Mouse (Mus musculus): Measurements from ENCODE around the gene Tbc1d9b. TPM values are rescaled to one million over a fixed set of nuclear protein-coding genes. Genes with fewer than 3 reads are reported as not detected.

The Tbc1d9b gene
- polyA plus RNA-seq, 1 experiment from 2014 or later = 16.7 TPM

DNA sequence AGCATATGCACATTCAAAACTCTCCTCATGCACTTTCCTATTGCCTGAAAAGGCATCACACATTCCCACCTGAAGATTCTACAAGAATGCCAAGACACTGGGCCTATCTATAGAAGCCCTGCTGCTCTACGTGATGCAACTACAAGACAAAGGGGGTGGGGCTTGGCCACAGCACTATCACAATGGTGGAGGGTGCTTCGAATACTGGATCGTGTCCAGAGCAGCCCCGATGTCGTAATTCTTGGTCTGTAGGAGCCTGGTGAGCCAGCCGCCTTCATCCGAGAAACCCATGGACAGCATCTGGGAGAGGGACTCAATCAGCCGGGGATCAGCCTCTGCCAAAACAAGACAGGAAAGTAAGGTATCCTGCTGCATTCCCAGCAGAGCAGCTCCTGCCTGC lies 69.4 kb downstream of the Tbc1d9b start:
- no peak overlapping the region for H3K27ac ChIP-seq (ENCODE audit: low read depth, low read length)
- no peaks in the 10 kb centered on the region for H3K4me1 ChIP-seq (replicated peaks; ENCODE audit: control insufficient read depth, insufficient read depth, low read length)
- H3K4me2 ChIP-seq (replicated peaks; ENCODE audit: low read depth) = no peak overlapping the region
- no peaks in the 10 kb centered on the region for H3K9me3 ChIP-seq (ENCODE audit: control insufficient read depth)
- peaks cover 74% of the 10 kb centered on the region for H3K36me3 ChIP-seq (ENCODE audit: control insufficient read depth, insufficient read depth)
- no peak for ATAC-seq
- no peak for TF ChIP-seq CTCF (IDR thresholded peaks at IDR 0.05; ENCODE audit: low read depth)
- no peak overlapping the region for H3K9ac ChIP-seq (ENCODE audit: low read depth, low read length)
- 75% methylated on average over 8 of the region's 8 CpGs for WGBS
- no peaks in the 10 kb centered on the region for H3K27me3 ChIP-seq (replicated peaks; ENCODE audit: control insufficient read depth, insufficient read depth, low read length)
- H3K4me3 ChIP-seq (ENCODE audit: low read depth, low read length) = no peak overlapping the region

DNA sequence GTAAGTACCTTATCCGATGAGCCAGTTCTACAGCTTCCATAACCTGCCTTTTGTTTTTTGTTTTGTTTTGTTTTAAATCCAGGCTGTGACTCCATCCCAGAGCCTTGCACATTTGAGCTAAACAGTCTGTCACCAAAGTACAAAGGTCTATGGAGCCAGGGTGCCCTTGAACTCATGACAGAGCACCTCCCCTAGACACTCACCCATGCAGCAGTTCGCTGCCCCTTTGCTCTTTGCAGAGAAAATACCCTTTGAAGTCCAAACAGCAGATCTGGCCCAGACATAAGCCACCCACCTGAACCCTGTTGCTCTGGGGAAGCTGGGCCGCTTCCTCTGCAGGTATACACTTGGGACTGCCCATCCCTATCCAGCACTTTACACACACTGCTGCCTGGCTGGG lies 70.4 kb downstream of the Tbc1d9b start:
- Histone ChIP-seq H3K36me3 (ENCODE audit: control insufficient read depth, insufficient read depth) (peaks cover 84% of the 10 kb centered on the region), H3K27ac (ENCODE audit: low read depth, low read length) (peak overlapping the region; percentile 46; the same call in 1 of the 2 replicates), H3K4me1 (replicated peaks; ENCODE audit: control insufficient read depth, insufficient read depth, low read length) (no peaks in the 10 kb centered on the region), H3K9me3 (ENCODE audit: control insufficient read depth) (no peaks in the 10 kb centered on the region), H3K27me3 (replicated peaks; ENCODE audit: control insufficient read depth, insufficient read depth, low read length) (no peaks in the 10 kb centered on the region), H3K9ac (ENCODE audit: low read depth, low read length) (no peak overlapping the region), H3K4me2 (replicated peaks; ENCODE audit: low read depth) (no peak overlapping the region), H3K4me3 (ENCODE audit: low read depth, low read length) (no peak overlapping the region)
- no peak for TF ChIP-seq CTCF (IDR thresholded peaks at IDR 0.05; ENCODE audit: low read depth)
- no peak for ATAC-seq
- 85% methylated on average over 3 of the region's 3 CpGs for WGBS

GRCm38 (mm10) chr11:50203302-50203827 lies 72.2 kb downstream of the Tbc1d9b start:
- TF ChIP-seq CTCF (IDR thresholded peaks at IDR 0.05; ENCODE audit: low read depth) = no peak
- 82% methylated on average over 9 of the region's 9 CpGs for WGBS

DNA sequence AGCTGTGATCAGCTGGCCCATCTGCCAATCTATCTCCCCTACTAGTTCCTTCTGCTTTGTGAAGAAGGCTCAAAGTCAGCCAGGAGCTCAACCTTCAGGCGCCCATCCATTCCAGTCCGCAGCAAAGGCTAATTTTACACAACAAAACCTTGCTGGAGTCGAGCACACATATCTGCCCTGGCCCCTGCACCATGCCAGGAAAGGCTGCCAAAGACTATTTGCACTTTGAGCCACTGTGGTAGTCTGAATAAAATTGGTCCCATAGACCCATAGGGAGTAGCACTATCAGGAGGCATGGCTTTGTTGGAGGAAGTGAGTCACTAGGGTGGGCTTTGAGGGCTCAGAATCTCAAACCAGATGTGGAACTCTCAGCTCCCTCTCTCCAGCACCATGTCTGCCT lies 74.2 kb downstream of the Tbc1d9b start:
- no peak for ATAC-seq
- Histone ChIP-seq H3K9ac (ENCODE audit: low read depth, low read length) (no peak overlapping the region), H3K27ac (ENCODE audit: low read depth, low read length) (no peak overlapping the region), H3K4me2 (replicated peaks; ENCODE audit: low read depth) (no peak overlapping the region), H3K27me3 (replicated peaks; ENCODE audit: control insufficient read depth, insufficient read depth, low read length) (no peaks in the 10 kb centered on the region), H3K9me3 (ENCODE audit: control insufficient read depth) (no peaks in the 10 kb centered on the region), H3K36me3 (ENCODE audit: control insufficient read depth, insufficient read depth) (peaks cover 76% of the 10 kb centered on the region), H3K4me1 (replicated peaks; ENCODE audit: control insufficient read depth, insufficient read depth, low read length) (no peaks in the 10 kb centered on the region), H3K4me3 (ENCODE audit: low read depth, low read length) (no peak overlapping the region)
- WGBS = 91% methylated on average over 3 of the region's 3 CpGs
- TF ChIP-seq CTCF (IDR thresholded peaks at IDR 0.05; ENCODE audit: low read depth) = no peak

More at GRCm38 (mm10) chr11:50203302-50203827, 72.2 kb downstream of the Tbc1d9b start:
- no peaks in the 10 kb centered on the region for H3K27me3 ChIP-seq (replicated peaks; ENCODE audit: control insufficient read depth, insufficient read depth, low read length)
- H3K4me3 ChIP-seq (ENCODE audit: low read depth, low read length) = no peak overlapping the region
- H3K27ac ChIP-seq (ENCODE audit: low read depth, low read length) = no peak overlapping the region
- peaks cover 93% of the 10 kb centered on the region for H3K36me3 ChIP-seq (ENCODE audit: control insufficient read depth, insufficient read depth)
- no peak overlapping the region for H3K4me2 ChIP-seq (replicated peaks; ENCODE audit: low read depth)
- no peaks in the 10 kb centered on the region for H3K4me1 ChIP-seq (replicated peaks; ENCODE audit: control insufficient read depth, insufficient read depth, low read length)
- H3K9ac ChIP-seq (ENCODE audit: low read depth, low read length) = no peak overlapping the region
- H3K9me3 ChIP-seq (ENCODE audit: control insufficient read depth) = no peaks in the 10 kb centered on the region
- ATAC-seq = no peak

- H3K4me1 ChIP-seq (replicated peaks; ENCODE audit: control insufficient read depth, insufficient read depth, low read length) = no peaks in the 10 kb centered on the region; the same call in 1 of the 2 replicates
- H3K9ac ChIP-seq (ENCODE audit: low read depth, low read length) = no peak overlapping the region
- no peak for ATAC-seq
- H3K9me3 ChIP-seq (ENCODE audit: control insufficient read depth) = no peaks in the 10 kb centered on the region
- H3K27me3 ChIP-seq (replicated peaks; ENCODE audit: control insufficient read depth, insufficient read depth, low read length) = no peaks in the 10 kb centered on the region
- peaks cover 70% of the 10 kb centered on the region for H3K36me3 ChIP-seq (ENCODE audit: control insufficient read depth, insufficient read depth)
- WGBS = 70% methylated on average over 2 of the region's 2 CpGs
- H3K27ac ChIP-seq (ENCODE audit: low read depth, low read length) = no peak overlapping the region
- TF ChIP-seq CTCF (IDR thresholded peaks at IDR 0.05; ENCODE audit: low read depth) = no peak
- H3K4me2 ChIP-seq (replicated peaks; ENCODE audit: low read depth) = no peak overlapping the region
- no peak overlapping the region for H3K4me3 ChIP-seq (ENCODE audit: low read depth, low read length)
Observed at GRCm38 (mm10) chr11:50206037-50206436, 74.8 kb downstream of the Tbc1d9b start.

DNA sequence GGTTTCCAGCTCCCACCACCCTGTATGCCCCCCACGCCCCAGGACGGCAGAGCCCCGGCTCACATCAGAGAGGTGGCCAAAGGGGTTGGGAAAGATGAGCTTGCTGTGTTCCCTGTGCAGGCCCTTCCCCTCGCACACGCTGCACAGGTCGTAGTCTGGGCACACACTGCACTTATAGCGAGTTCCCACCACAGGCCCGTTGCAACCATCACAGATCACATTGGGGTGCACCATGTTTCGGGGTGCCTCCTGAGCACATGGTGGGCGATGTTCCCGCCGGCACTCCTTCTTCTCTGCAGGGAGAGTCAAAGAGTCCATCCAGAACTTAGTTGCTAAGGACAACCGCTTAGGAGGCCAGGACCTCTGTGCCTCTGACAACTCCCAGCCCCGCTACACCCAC lies 76.1 kb downstream of the Tbc1d9b start:
- no peak for ATAC-seq
- peaks cover 57% of the 10 kb centered on the region for H3K36me3 ChIP-seq (ENCODE audit: control insufficient read depth, insufficient read depth)
- H3K4me1 ChIP-seq (replicated peaks; ENCODE audit: control insufficient read depth, insufficient read depth, low read length) = no peaks in the 10 kb centered on the region; the same call in 1 of the 2 replicates
- H3K27ac ChIP-seq (ENCODE audit: low read depth, low read length) = no peak overlapping the region
- no peak overlapping the region for H3K4me2 ChIP-seq (replicated peaks; ENCODE audit: low read depth)
- no peaks in the 10 kb centered on the region for H3K27me3 ChIP-seq (replicated peaks; ENCODE audit: control insufficient read depth, insufficient read depth, low read length)
- 97% methylated on average over 14 of the region's 14 CpGs for WGBS
- no peak overlapping the region for H3K4me3 ChIP-seq (ENCODE audit: low read depth, low read length)
- no peak for TF ChIP-seq CTCF (IDR thresholded peaks at IDR 0.05; ENCODE audit: low read depth)
- H3K9me3 ChIP-seq (ENCODE audit: control insufficient read depth) = no peaks in the 10 kb centered on the region
- no peak overlapping the region for H3K9ac ChIP-seq (ENCODE audit: low read depth, low read length)

All from intestine, postnatal 0 days (tissue).